ENCODE assay signal across 8 mouse cellular contexts in genomic region chr5:123906976-123907630, GRCm38 (mm10). TPM values are rescaled to one million over a fixed set of nuclear protein-coding genes. Genes with fewer than 3 reads are reported as not detected.
DNase-seq lines count a peak whose midpoint lies in the region; ATAC-seq and TF ChIP-seq lines count a peak whose summit lies in the region.

Denr (plus strand) TSS chr5:123907175.

- no peaks in the 10 kb centered on the region for H3K27me3 ChIP-seq in embryonic facial prominence, embryonic 15.5 days
- no peaks in the 10 kb centered on the region for H3K27me3 ChIP-seq in heart, embryonic 10.5 days (ENCODE audit: insufficient read depth, poor library complexity, severe bottlenecking)
- H3K27me3 ChIP-seq in kidney, embryonic 15.5 days, result no peaks in the 10 kb centered on the region

- peak within 1 kb of the TSS; percentile 76 for H3K4me3 ChIP-seq in bone marrow, adult 2 months (replicated peaks; ENCODE audit: control insufficient read depth, low read depth, low read length)
- H3K4me3 ChIP-seq in embryonic facial prominence, embryonic 15.5 days (replicated peaks), result peak within 1 kb of the TSS; percentile 92
- peak within 1 kb of the TSS; percentile 97 for H3K4me3 ChIP-seq in heart, embryonic 10.5 days
- peak within 1 kb of the TSS; percentile 92 for H3K4me3 ChIP-seq in kidney, embryonic 15.5 days (replicated peaks)

- peak within 1 kb of the TSS; percentile 80 for H3K27ac ChIP-seq in bone marrow, adult 2 months (ENCODE audit: control insufficient read depth, insufficient read depth, low read depth, low read length, poor library complexity)
- H3K27ac ChIP-seq in embryonic facial prominence, embryonic 15.5 days (replicated peaks), result peak within 1 kb of the TSS; percentile 88
- peak within 1 kb of the TSS; percentile 97 for H3K27ac ChIP-seq in heart, embryonic 10.5 days
- H3K27ac ChIP-seq in kidney, embryonic 15.5 days, result peak within 1 kb of the TSS; percentile 89

- peak; percentile 97 for DNase-seq in 416B (ENCODE audit: low read depth)
- peak; percentile 99 for DNase-seq in heart, embryonic 10.5 days (ENCODE audit: low spot score)
- DNase-seq in liver, result peak; percentile 100
- DNase-seq in spleen, postnatal 4 days (ENCODE audit: low spot score in 2 of 2), result peak; percentile 100

- peak within 1 kb of the TSS; percentile 97 for H3K9ac ChIP-seq in embryonic facial prominence, embryonic 15.5 days
- H3K9ac ChIP-seq in kidney, embryonic 15.5 days, result peak within 1 kb of the TSS; percentile 99

- H3K4me2 ChIP-seq in embryonic facial prominence, embryonic 15.5 days (replicated peaks), result peak within 1 kb of the TSS; percentile 81
- H3K4me2 ChIP-seq in kidney, embryonic 15.5 days, result peak within 1 kb of the TSS; percentile 86

- TF ChIP-seq POLR2A in bone marrow, adult 2 months (IDR thresholded peaks at IDR 0.05; ENCODE audit: borderline replicate concordance, control insufficient read depth, low read depth, low read length), result peak; percentile 95; the same call in 1 of the 2 replicates

- ATAC-seq in embryonic facial prominence, embryonic 15.5 days (ENCODE audit: insufficient number of reproducible peaks, low FRiP score, low TSS enrichment, low read depth), result peak; percentile 95
- peak; percentile 95 for ATAC-seq in kidney, embryonic 15.5 days (replicated peaks; ENCODE audit: low FRiP score)
- peak; percentile 91 for ATAC-seq in monocyte, adult 5-6 weeks (replicated peaks; ENCODE audit: insufficient number of reproducible peaks, low FRiP score, low TSS enrichment, poor library complexity, severe bottlenecking)

- WGBS in bone marrow, adult 2 months, result under 1% methylated on average over 61 of the region's 61 CpGs
- under 1% methylated on average over 48 of the region's 61 CpGs for WGBS in embryonic facial prominence, embryonic 15.5 days
- WGBS in heart, embryonic 10.5 days, result 0% methylated on average over 61 of the region's 61 CpGs
- WGBS in kidney, embryonic 15.5 days, result under 1% methylated on average over 55 of the region's 61 CpGs

- peak; percentile 83 for TF ChIP-seq CTCF in bone marrow, adult 2 months (IDR thresholded peaks at IDR 0.05; ENCODE audit: control insufficient read depth, insufficient read depth, low read length)

- peaks cover 35% of the 10 kb centered on the region for H3K36me3 ChIP-seq in embryonic facial prominence, embryonic 15.5 days
- H3K36me3 ChIP-seq in heart, embryonic 10.5 days, result peaks cover 38% of the 10 kb centered on the region
- peaks cover 41% of the 10 kb centered on the region for H3K36me3 ChIP-seq in kidney, embryonic 15.5 days

- no peaks in the 10 kb centered on the region; the same call in 1 of the 2 replicates for H3K4me1 ChIP-seq in bone marrow, adult 2 months (ENCODE audit: control insufficient read depth, insufficient read depth, low read length)
- peaks cover 21% of the 10 kb centered on the region for H3K4me1 ChIP-seq in embryonic facial prominence, embryonic 15.5 days
- peaks cover 15% of the 10 kb centered on the region for H3K4me1 ChIP-seq in heart, embryonic 10.5 days
- H3K4me1 ChIP-seq in kidney, embryonic 15.5 days, result peaks cover 24% of the 10 kb centered on the region

- H3K9me3 ChIP-seq in embryonic facial prominence, embryonic 15.5 days (replicated peaks), result no peaks in the 10 kb centered on the region
- H3K9me3 ChIP-seq in heart, embryonic 10.5 days, result no peaks in the 10 kb centered on the region
- no peaks in the 10 kb centered on the region for H3K9me3 ChIP-seq in kidney, embryonic 15.5 days (replicated peaks)

RNA-seq across cellular contexts. Expression of gene Denr, which starts in this region (rescaled TPM):
- 28.4 and 41.1 TPM in 2 replicates for polyA plus RNA-seq in bone marrow, adult 2 months (2011; ENCODE audit: insufficient read depth, insufficient read length, low replicate concordance, missing spikeins)
- 128 TPM in 2 replicates for polyA plus RNA-seq in embryonic facial prominence, embryonic 15.5 days (2015; fragmentation: Nextera tagmentation; extraction: Ambion mirVana)
- 107 and 144 TPM in 2 replicates for polyA plus RNA-seq in heart, embryonic 10.5 days (2016; fragmentation: Nextera tagmentation; extraction: Ambion mirVana)
- polyA plus RNA-seq in kidney, embryonic 15.5 days (2015; fragmentation: Nextera tagmentation; extraction: Ambion mirVana), result 145 and 164 TPM in 2 replicates
- 29.5 to 40.2 TPM (median 34.4 TPM) in 3 replicates for total RNA-seq in monocyte, adult 5-6 weeks (2017)

Comparison
In these comparisons a context has a peak if more than half of its experiments do, and no peak if none do; other contexts are left out.
1. Peak in every context shown above with its lines: DNase-seq, ATAC-seq, H3K4me3 ChIP-seq and H3K27ac ChIP-seq.